Mouse (Mus musculus) cortical plate, adult 2 months (tissue): ENCODE data around the gene Ttll1.

Experiments
- CTCF ChIP-seq: fragments of 200-500 bp; IDR thresholded peaks from 2 replicates; pipeline ENCODE4 v1.5.1; 2011; ENCODE audit warnings: mild to moderate bottlenecking, control low read depth, low read length; ENCODE audit not compliant: insufficient read depth; ENCODE audit errors: extremely low read depth
- POLR2A ChIP-seq: fragments of 200-500 bp; IDR thresholded peaks from 2 replicates; pipeline ENCODE4 v1.6.1; 2011; ENCODE audit warnings: mild to moderate bottlenecking, low read length, control low read depth; ENCODE audit not compliant: insufficient read depth; ENCODE audit errors: extremely low read depth

GRCm38 (mm10) chr15:83482645-83483224 lies 28.0 kb downstream of the Ttll1 start:
- TF ChIP-seq CTCF (no peak), POLR2A (no peak)
